Mouse (Mus musculus): Measurements from ENCODE around the gene Polrmt. TPM values are rescaled to one million over a fixed set of nuclear protein-coding genes. Genes with fewer than 3 reads are reported as not detected.

The Polrmt gene
- polyA plus RNA-seq, 1 experiment from 2014 or later: 40.1 TPM

- Histone ChIP-seq H3K4me2 (ENCODE audit: low read length) (no peak within 1 kb of the TSS), H3K36me3 (ENCODE audit: control insufficient read depth, insufficient read depth, low read length) (peaks cover 51% of the 10 kb centered on the region), H3K9ac (ENCODE audit: low read length) (no peak within 1 kb of the TSS), H3K4me1 (replicated peaks; ENCODE audit: control insufficient read depth, insufficient read depth, low read length) (peaks cover 2% of the 10 kb centered on the region), H3K9me3 (ENCODE audit: control insufficient read depth, low read length) (no peaks in the 10 kb centered on the region), H3K4me3 (ENCODE audit: low read depth, low read length) (no peak within 1 kb of the TSS), H3K27ac (ENCODE audit: low read depth) (no peak within 1 kb of the TSS), H3K27me3 (replicated peaks; ENCODE audit: control insufficient read depth, insufficient read depth, low read length) (no peaks in the 10 kb centered on the region)
- DNase-seq (ENCODE audit: low spot score) (no peak), ATAC-seq (replicated peaks; ENCODE audit: low FRiP score, low TSS enrichment, low read depth) (no peak)
- WGBS: 84% methylated on average over 4 of the region's 4 CpGs
Observed at GRCm38 (mm10) chr10:79688720-79689119, 57.7 kb downstream of the Polrmt start, which contains the start of gene Gzmm. Gene Gzmm, plus strand, starts transcription at chr10:79689020.

GRCm38 (mm10) chr10:79687513-79687912 lies 58.9 kb downstream of the Polrmt start:
- DNase-seq (ENCODE audit: low spot score) (no peak), ATAC-seq (replicated peaks; ENCODE audit: low FRiP score, low TSS enrichment, low read depth) (no peak)
- peaks cover 9% of the 10 kb centered on the region for H3K4me1 ChIP-seq (replicated peaks; ENCODE audit: control insufficient read depth, insufficient read depth, low read length)
- no peak overlapping the region for H3K4me3 ChIP-seq (ENCODE audit: low read depth, low read length)
- no peak overlapping the region for H3K9ac ChIP-seq (ENCODE audit: low read length)
- peaks cover 51% of the 10 kb centered on the region for H3K36me3 ChIP-seq (ENCODE audit: control insufficient read depth, insufficient read depth, low read length)
- 94% methylated on average over 6 of the region's 6 CpGs for whole genome bisulfite sequencing
- no peak overlapping the region for H3K27ac ChIP-seq (ENCODE audit: low read depth)
- H3K9me3 ChIP-seq (ENCODE audit: control insufficient read depth, low read length): no peaks in the 10 kb centered on the region
- H3K4me2 ChIP-seq (ENCODE audit: low read length): no peak overlapping the region
- H3K27me3 ChIP-seq (replicated peaks; ENCODE audit: control insufficient read depth, insufficient read depth, low read length): no peaks in the 10 kb centered on the region

GRCm38 (mm10) chr10:79686691-79687090 lies 59.7 kb downstream of the Polrmt start:
- Histone ChIP-seq H3K27ac (ENCODE audit: low read depth) (no peak overlapping the region), H3K4me1 (replicated peaks; ENCODE audit: control insufficient read depth, insufficient read depth, low read length) (peaks cover 9% of the 10 kb centered on the region), H3K4me2 (ENCODE audit: low read length) (no peak overlapping the region), H3K9ac (ENCODE audit: low read length) (no peak overlapping the region), H3K27me3 (replicated peaks; ENCODE audit: control insufficient read depth, insufficient read depth, low read length) (no peaks in the 10 kb centered on the region), H3K36me3 (ENCODE audit: control insufficient read depth, insufficient read depth, low read length) (peaks cover 51% of the 10 kb centered on the region), H3K4me3 (ENCODE audit: low read depth, low read length) (no peak overlapping the region), H3K9me3 (ENCODE audit: control insufficient read depth, low read length) (no peaks in the 10 kb centered on the region)
- ATAC-seq (replicated peaks; ENCODE audit: low FRiP score, low TSS enrichment, low read depth) (no peak), DNase-seq (ENCODE audit: low spot score) (no peak)
- 91% methylated on average over 1 of the region's 1 CpGs for WGBS

GRCm38 (mm10) chr10:79686219-79686618 lies 60.2 kb downstream of the Polrmt start:
- Histone ChIP-seq H3K27me3 (replicated peaks; ENCODE audit: control insufficient read depth, insufficient read depth, low read length) (no peaks in the 10 kb centered on the region), H3K27ac (ENCODE audit: low read depth) (no peak overlapping the region), H3K36me3 (ENCODE audit: control insufficient read depth, insufficient read depth, low read length) (peaks cover 51% of the 10 kb centered on the region), H3K9me3 (ENCODE audit: control insufficient read depth, low read length) (no peaks in the 10 kb centered on the region), H3K4me2 (ENCODE audit: low read length) (no peak overlapping the region), H3K9ac (ENCODE audit: low read length) (no peak overlapping the region), H3K4me3 (ENCODE audit: low read depth, low read length) (no peak overlapping the region), H3K4me1 (replicated peaks; ENCODE audit: control insufficient read depth, insufficient read depth, low read length) (peaks cover 9% of the 10 kb centered on the region)
- no peak for ATAC-seq (replicated peaks; ENCODE audit: low FRiP score, low TSS enrichment, low read depth)
- 86% methylated on average over 2 of the region's 2 CpGs for WGBS
- no peak for DNase-seq (ENCODE audit: low spot score)

Other genes with a start within 250 kb of the Polrmt start
- 91.9 and 92.2 TPM in 2 replicates for gene Plpp2, start 212.8 kb downstream of the Polrmt start, polyA plus RNA-seq (2014; fragmentation: Nextera tagmentation; extraction: Ambion mirVana)
- gene Mier2, start 191.4 kb downstream of the Polrmt start, polyA plus RNA-seq (2014; fragmentation: Nextera tagmentation; extraction: Ambion mirVana): 47.9 and 48.0 TPM in 2 replicates
- gene Theg, start 159.2 kb downstream of the Polrmt start, polyA plus RNA-seq (2014; fragmentation: Nextera tagmentation; extraction: Ambion mirVana): not detected in 2 replicates
- gene C2cd4c, start 132.6 kb downstream of the Polrmt start, polyA plus RNA-seq (2014; fragmentation: Nextera tagmentation; extraction: Ambion mirVana): 0.19 TPM in 1 of 2 replicates, not detected in the other
- 8.1 and 8.4 TPM in 2 replicates for gene Shc2, start 108.7 kb downstream of the Polrmt start, polyA plus RNA-seq (2014; fragmentation: Nextera tagmentation; extraction: Ambion mirVana)
- gene Odf3l2, start 100.8 kb downstream of the Polrmt start, polyA plus RNA-seq (2014; fragmentation: Nextera tagmentation; extraction: Ambion mirVana): not detected in 2 replicates
- 32.5 and 34.7 TPM in 2 replicates for gene Madcam1, start 82.0 kb downstream of the Polrmt start, polyA plus RNA-seq (2014; fragmentation: Nextera tagmentation; extraction: Ambion mirVana)
- 80.1 and 81.2 TPM in 2 replicates for gene Tpgs1, start 77.2 kb downstream of the Polrmt start, polyA plus RNA-seq (2014; fragmentation: Nextera tagmentation; extraction: Ambion mirVana)
- gene Cdc34, start 64.4 kb downstream of the Polrmt start, polyA plus RNA-seq (2014; fragmentation: Nextera tagmentation; extraction: Ambion mirVana): 129 and 145 TPM in 2 replicates
- gene Gzmm, start 57.6 kb downstream of the Polrmt start, polyA plus RNA-seq (2014; fragmentation: Nextera tagmentation; extraction: Ambion mirVana): 0.78 and 1.2 TPM in 2 replicates
- 895 and 900 TPM in 2 replicates for gene Bsg, start 42.1 kb downstream of the Polrmt start, polyA plus RNA-seq (2014; fragmentation: Nextera tagmentation; extraction: Ambion mirVana)
- gene Hcn2, start 29.9 kb downstream of the Polrmt start, polyA plus RNA-seq (2014; fragmentation: Nextera tagmentation; extraction: Ambion mirVana): 0.09 and 0.12 TPM in 2 replicates
- gene Fgf22, start 8.5 kb upstream of the Polrmt start, polyA plus RNA-seq (2014; fragmentation: Nextera tagmentation; extraction: Ambion mirVana): 0.26 and 0.42 TPM in 2 replicates
- gene Rnf126, start 20.4 kb upstream of the Polrmt start, polyA plus RNA-seq (2014; fragmentation: Nextera tagmentation; extraction: Ambion mirVana): 80.3 and 90.3 TPM in 2 replicates
- gene Fstl3, start 30.7 kb upstream of the Polrmt start, polyA plus RNA-seq (2014; fragmentation: Nextera tagmentation; extraction: Ambion mirVana): 10.1 and 11.1 TPM in 2 replicates
- gene Prss57, start 44.4 kb upstream of the Polrmt start, polyA plus RNA-seq (2014; fragmentation: Nextera tagmentation; extraction: Ambion mirVana): 0.45 TPM in 1 of 2 replicates, not detected in the other
- gene Palm, start 47.0 kb upstream of the Polrmt start, polyA plus RNA-seq (2014; fragmentation: Nextera tagmentation; extraction: Ambion mirVana): 63.4 and 66.2 TPM in 2 replicates
- gene Misp, start 74.4 kb upstream of the Polrmt start, polyA plus RNA-seq (2014; fragmentation: Nextera tagmentation; extraction: Ambion mirVana): 78.3 and 87.9 TPM in 2 replicates
- gene Ptbp1, start 107.8 kb upstream of the Polrmt start, polyA plus RNA-seq (2014; fragmentation: Nextera tagmentation; extraction: Ambion mirVana): 286 and 291 TPM in 2 replicates
- 5.2 and 5.9 TPM in 2 replicates for gene Prtn3, start 127.9 kb upstream of the Polrmt start, polyA plus RNA-seq (2014; fragmentation: Nextera tagmentation; extraction: Ambion mirVana)
- 38.8 and 46.4 TPM in 2 replicates for gene Plppr3, start 128.1 kb upstream of the Polrmt start, polyA plus RNA-seq (2014; fragmentation: Nextera tagmentation; extraction: Ambion mirVana)
- 0.55 TPM in 1 of 2 replicates, not detected in the other for gene Elane, start 139.7 kb upstream of the Polrmt start, polyA plus RNA-seq (2014; fragmentation: Nextera tagmentation; extraction: Ambion mirVana)
- gene Cfd, start 144.3 kb upstream of the Polrmt start, polyA plus RNA-seq (2014; fragmentation: Nextera tagmentation; extraction: Ambion mirVana): not detected in 2 replicates
- 42.0 and 46.3 TPM in 2 replicates for gene Med16, start 162.3 kb upstream of the Polrmt start, polyA plus RNA-seq (2014; fragmentation: Nextera tagmentation; extraction: Ambion mirVana)
- gene Gm26602, start 164.3 kb upstream of the Polrmt start, polyA plus RNA-seq (2014; fragmentation: Nextera tagmentation; extraction: Ambion mirVana): not detected in 2 replicates
- gene Kiss1r, start 170.4 kb upstream of the Polrmt start, polyA plus RNA-seq (2014; fragmentation: Nextera tagmentation; extraction: Ambion mirVana): 0.46 and 0.51 TPM in 2 replicates
- gene R3hdm4, start 174.6 kb upstream of the Polrmt start, polyA plus RNA-seq (2014; fragmentation: Nextera tagmentation; extraction: Ambion mirVana): 122 and 126 TPM in 2 replicates
- gene Arid3a, start 180.5 kb upstream of the Polrmt start, polyA plus RNA-seq (2014; fragmentation: Nextera tagmentation; extraction: Ambion mirVana): 12.7 and 14.4 TPM in 2 replicates
- 126 and 134 TPM in 2 replicates for gene Wdr18, start 213.6 kb upstream of the Polrmt start, polyA plus RNA-seq (2014; fragmentation: Nextera tagmentation; extraction: Ambion mirVana)
- gene Grin3b, start 224.1 kb upstream of the Polrmt start, polyA plus RNA-seq (2014; fragmentation: Nextera tagmentation; extraction: Ambion mirVana): 0.23 and 0.28 TPM in 2 replicates
- gene Tmem259, start 237.7 kb upstream of the Polrmt start, polyA plus RNA-seq (2014; fragmentation: Nextera tagmentation; extraction: Ambion mirVana): 14.4 and 17.5 TPM in 2 replicates
- gene Cnn2, start 242.0 kb upstream of the Polrmt start, polyA plus RNA-seq (2014; fragmentation: Nextera tagmentation; extraction: Ambion mirVana): 320 and 368 TPM in 2 replicates
- 3.7 and 3.8 TPM in 2 replicates for gene Abca7, start 249.9 kb upstream of the Polrmt start, polyA plus RNA-seq (2014; fragmentation: Nextera tagmentation; extraction: Ambion mirVana)

All from intestine, embryonic 14.5 days (tissue).